Mouse (Mus musculus): ENCODE measurements around the gene Olfr90. TPM values are rescaled to one million over a fixed set of nuclear protein-coding genes. Genes with fewer than 3 reads are reported as not detected.

Olfr90 gene
- polyA plus RNA-seq, 1 experiment from 2014 or later = not detected

- peak overlapping the region; percentile 88 for H3K27ac ChIP-seq (replicated peaks)
- WGBS = 3% methylated on average over 27 of the region's 27 CpGs
- DNase-seq (ENCODE audit: low spot score) = no peak
These were observed 37.4 kb downstream of the Olfr90 start for GRCm38 (mm10) chr17:37050876-37051275.

GRCm38 (mm10) chr17:37050399-37050798 is 37.9 kb downstream of the Olfr90 start:
- peaks cover 61% of the 10 kb centered on the region for H3K4me1 ChIP-seq
- H3K27ac ChIP-seq (replicated peaks) = peak overlapping the region; percentile 88

More at GRCm38 (mm10) chr17:37050876-37051275, 37.4 kb downstream of the Olfr90 start:
- peak overlapping the region; percentile 77 for H3K4me3 ChIP-seq
- peaks cover 32% of the 10 kb centered on the region for H3K27me3 ChIP-seq (ENCODE audit: low read depth, poor library complexity, severe bottlenecking)
- H3K36me3 ChIP-seq = peaks cover 29% of the 10 kb centered on the region
- no peaks in the 10 kb centered on the region for H3K9me3 ChIP-seq (replicated peaks)
- peaks cover 57% of the 10 kb centered on the region for H3K4me1 ChIP-seq

GRCm38 (mm10) chr17:37049570-37050310 is 38.6 kb downstream of the Olfr90 start:
- peaks cover 17% of the 10 kb centered on the region for H3K36me3 ChIP-seq
- peak; percentile 71 for DNase-seq (ENCODE audit: low spot score)
- under 1% methylated on average over 39 of the region's 39 CpGs for WGBS
- peaks cover 32% of the 10 kb centered on the region for H3K27me3 ChIP-seq (ENCODE audit: low read depth, poor library complexity, severe bottlenecking)
- H3K4me1 ChIP-seq = peaks cover 64% of the 10 kb centered on the region
- H3K9me3 ChIP-seq (replicated peaks) = no peaks in the 10 kb centered on the region
- peak overlapping the region; percentile 77 for H3K4me3 ChIP-seq
- H3K27ac ChIP-seq (replicated peaks) = peak overlapping the region; percentile 88; the same call in 1 of the 2 replicates

More at GRCm38 (mm10) chr17:37050399-37050798, 37.9 kb downstream of the Olfr90 start:
- H3K27me3 ChIP-seq (ENCODE audit: low read depth, poor library complexity, severe bottlenecking) = peaks cover 32% of the 10 kb centered on the region
- H3K9me3 ChIP-seq (replicated peaks) = no peaks in the 10 kb centered on the region
- peak; percentile 91 for DNase-seq (ENCODE audit: low spot score)
- whole genome bisulfite sequencing = 1% methylated on average over 22 of the region's 22 CpGs
- peaks cover 24% of the 10 kb centered on the region for H3K36me3 ChIP-seq
- H3K4me3 ChIP-seq = peak overlapping the region; percentile 77

- no peak for DNase-seq (ENCODE audit: low spot score)
- peaks cover 64% of the 10 kb centered on the region for H3K4me1 ChIP-seq
- H3K9me3 ChIP-seq (replicated peaks) = no peaks in the 10 kb centered on the region
- H3K36me3 ChIP-seq = peaks cover 4% of the 10 kb centered on the region; the same call in 1 of the 2 replicates
- peaks cover 32% of the 10 kb centered on the region for H3K27me3 ChIP-seq (ENCODE audit: low read depth, poor library complexity, severe bottlenecking)
- WGBS = 57% methylated on average over 7 of the region's 7 CpGs
- 0 out of 2 replicates have a peak overlapping the region, but pooled peaks have one; percentile 5 for H3K4me3 ChIP-seq
- no peak overlapping the region for H3K27ac ChIP-seq (replicated peaks)
These were observed 39.9 kb downstream of the Olfr90 start for GRCm38 (mm10) chr17:37048383-37048782.

- Histone ChIP-seq H3K27me3 (ENCODE audit: low read depth, poor library complexity, severe bottlenecking) (peaks cover 32% of the 10 kb centered on the region), H3K4me3 (no peak overlapping the region), H3K4me1 (peaks cover 64% of the 10 kb centered on the region), H3K36me3 (no peaks in the 10 kb centered on the region), H3K27ac (replicated peaks) (no peak overlapping the region), H3K9me3 (replicated peaks) (no peaks in the 10 kb centered on the region)
- 43% methylated on average over 3 of the region's 3 CpGs for WGBS
- no peak for DNase-seq (ENCODE audit: low spot score)
These were observed 40.3 kb downstream of the Olfr90 start for GRCm38 (mm10) chr17:37047981-37048380.

- Histone ChIP-seq H3K4me3 (peak overlapping the region; percentile 92), H3K27me3 (ENCODE audit: low read depth, poor library complexity, severe bottlenecking) (peaks cover 32% of the 10 kb centered on the region), H3K36me3 (no peaks in the 10 kb centered on the region), H3K9me3 (replicated peaks) (no peaks in the 10 kb centered on the region), H3K4me1 (peaks cover 63% of the 10 kb centered on the region), H3K27ac (replicated peaks) (no peak overlapping the region; the same call in 1 of the 2 replicates)
- peak; percentile 15 for DNase-seq (ENCODE audit: low spot score)
- WGBS = 12% methylated on average over 19 of the region's 19 CpGs
These were observed 40.8 kb downstream of the Olfr90 start for GRCm38 (mm10) chr17:37047332-37047976.

- Histone ChIP-seq H3K27ac (replicated peaks) (peak overlapping the region; percentile 96), H3K9me3 (replicated peaks) (no peaks in the 10 kb centered on the region), H3K4me1 (peaks cover 58% of the 10 kb centered on the region), H3K27me3 (ENCODE audit: low read depth, poor library complexity, severe bottlenecking) (peaks cover 32% of the 10 kb centered on the region), H3K36me3 (no peaks in the 10 kb centered on the region), H3K4me3 (peak overlapping the region; percentile 92)
- WGBS = under 1% methylated on average over 51 of the region's 58 CpGs
- DNase-seq (ENCODE audit: low spot score) = peak; percentile 76
These were observed 41.8 kb downstream of the Olfr90 start for GRCm38 (mm10) chr17:37046312-37047112.

GRCm38 (mm10) chr17:37045611-37046311 is 42.5 kb downstream of the Olfr90 start, which contains the start of gene Gabbr1:
Gene Gabbr1, plus strand, starts transcription at chr17:37045966.
- no peaks in the 10 kb centered on the region for H3K9me3 ChIP-seq (replicated peaks)
- H3K4me1 ChIP-seq = peaks cover 50% of the 10 kb centered on the region
- H3K27me3 ChIP-seq (ENCODE audit: low read depth, poor library complexity, severe bottlenecking) = peaks cover 32% of the 10 kb centered on the region
- 1% methylated on average over 40 of the region's 55 CpGs for WGBS
- DNase-seq (ENCODE audit: low spot score) = peak; percentile 86
- peak within 1 kb of the TSS; percentile 92 for H3K4me3 ChIP-seq
- H3K27ac ChIP-seq (replicated peaks) = peak within 1 kb of the TSS; percentile 96
- no peaks in the 10 kb centered on the region for H3K36me3 ChIP-seq

- 84% methylated on average over 7 of the region's 7 CpGs for WGBS
- H3K4me3 ChIP-seq = peak overlapping the region; percentile 92
- peaks cover 30% of the 10 kb centered on the region for H3K27me3 ChIP-seq (ENCODE audit: low read depth, poor library complexity, severe bottlenecking)
- no peaks in the 10 kb centered on the region for H3K9me3 ChIP-seq (replicated peaks)
- H3K4me1 ChIP-seq = peaks cover 40% of the 10 kb centered on the region
- H3K36me3 ChIP-seq = no peaks in the 10 kb centered on the region
- no peak for DNase-seq (ENCODE audit: low spot score)
- peak overlapping the region; percentile 96 for H3K27ac ChIP-seq (replicated peaks)
These were observed 43.6 kb downstream of the Olfr90 start for GRCm38 (mm10) chr17:37044651-37045244.

GRCm38 (mm10) chr17:37039127-37039894 is 49.0 kb downstream of the Olfr90 start:
- WGBS = 74% methylated on average over 2 of the region's 2 CpGs
- Histone ChIP-seq H3K27me3 (ENCODE audit: low read depth, poor library complexity, severe bottlenecking) (no peaks in the 10 kb centered on the region; the same call in 1 of the 2 replicates), H3K27ac (replicated peaks) (no peak overlapping the region), H3K9me3 (replicated peaks) (no peaks in the 10 kb centered on the region), H3K4me1 (no peaks in the 10 kb centered on the region), H3K4me3 (no peak overlapping the region), H3K36me3 (no peaks in the 10 kb centered on the region)
- DNase-seq (ENCODE audit: low spot score) = no peak

Measured in midbrain, embryonic 10.5 days (tissue).